Mouse (Mus musculus): ENCODE data around the gene Gab1. TPM values are rescaled to one million over a fixed set of nuclear protein-coding genes. Genes with fewer than 3 reads are reported as not detected.
A peak's percentile ranks its signal among the peaks of the same experiment; 100 is the strongest.

Gab1 gene
- polyA plus RNA-seq, 1 experiment from 2014 or later = 24.8 TPM

GRCm38 (mm10) chr8:80811591-80811991 lies 68.7 kb downstream of the Gab1 start:
- no peaks in the 10 kb centered on the region for H3K27me3 ChIP-seq (ENCODE audit: insufficient read depth, poor library complexity, severe bottlenecking)
- DNase-seq (ENCODE audit: low spot score) = no peak
- peak overlapping the region; percentile 16 for H3K4me3 ChIP-seq
- no peaks in the 10 kb centered on the region for H3K9me3 ChIP-seq
- peaks cover 58% of the 10 kb centered on the region for H3K4me1 ChIP-seq
- H3K27ac ChIP-seq = peak overlapping the region; percentile 86
- 32% methylated on average over 4 of the region's 4 CpGs for WGBS
- H3K36me3 ChIP-seq = peaks cover 3% of the 10 kb centered on the region; the same call in 1 of the 2 replicates

GRCm38 (mm10) chr8:80810916-80811315 lies 69.4 kb downstream of the Gab1 start:
- H3K27ac ChIP-seq = peak overlapping the region; percentile 86
- H3K36me3 ChIP-seq = peaks cover 3% of the 10 kb centered on the region; the same call in 1 of the 2 replicates
- 50% methylated on average over 4 of the region's 4 CpGs for WGBS
- H3K9me3 ChIP-seq = no peaks in the 10 kb centered on the region
- peaks cover 64% of the 10 kb centered on the region for H3K4me1 ChIP-seq
- no peaks in the 10 kb centered on the region for H3K27me3 ChIP-seq (ENCODE audit: insufficient read depth, poor library complexity, severe bottlenecking)
- no peak for DNase-seq (ENCODE audit: low spot score)
- H3K4me3 ChIP-seq = peak overlapping the region; percentile 16

- H3K27me3 ChIP-seq (ENCODE audit: insufficient read depth, poor library complexity, severe bottlenecking) = no peaks in the 10 kb centered on the region
- DNase-seq (ENCODE audit: low spot score) = no peak
- 90% methylated on average over 5 of the region's 5 CpGs for WGBS
- peaks cover 69% of the 10 kb centered on the region for H3K4me1 ChIP-seq
- H3K4me3 ChIP-seq = no peak overlapping the region
- H3K27ac ChIP-seq = peak overlapping the region; percentile 86; the same call in 1 of the 2 replicates
- no peaks in the 10 kb centered on the region for H3K9me3 ChIP-seq
- H3K36me3 ChIP-seq = peaks cover 3% of the 10 kb centered on the region; the same call in 1 of the 2 replicates
Observed at GRCm38 (mm10) chr8:80810442-80810841, 69.9 kb downstream of the Gab1 start.

- 56% methylated on average over 13 of the region's 13 CpGs for WGBS
- H3K27ac ChIP-seq = peak overlapping the region; percentile 72
- H3K4me3 ChIP-seq = no peak overlapping the region
- DNase-seq (ENCODE audit: low spot score) = no peak
- H3K36me3 ChIP-seq = peaks cover 3% of the 10 kb centered on the region; the same call in 1 of the 2 replicates
- peaks cover 74% of the 10 kb centered on the region for H3K4me1 ChIP-seq
- no peaks in the 10 kb centered on the region for H3K27me3 ChIP-seq (ENCODE audit: insufficient read depth, poor library complexity, severe bottlenecking)
- no peaks in the 10 kb centered on the region for H3K9me3 ChIP-seq
Observed at GRCm38 (mm10) chr8:80807807-80808505, 72.4 kb downstream of the Gab1 start.

- WGBS = 42% methylated on average over 4 of the region's 4 CpGs
- Histone ChIP-seq H3K27ac (peak overlapping the region; percentile 64), H3K4me3 (no peak overlapping the region), H3K9me3 (no peaks in the 10 kb centered on the region), H3K4me1 (peaks cover 50% of the 10 kb centered on the region), H3K27me3 (ENCODE audit: insufficient read depth, poor library complexity, severe bottlenecking) (no peaks in the 10 kb centered on the region), H3K36me3 (peaks cover 23% of the 10 kb centered on the region)
- no peak for DNase-seq (ENCODE audit: low spot score)
Observed at GRCm38 (mm10) chr8:80804066-80804619, 76.2 kb downstream of the Gab1 start.

- H3K36me3 ChIP-seq = peaks cover 30% of the 10 kb centered on the region
- no peak overlapping the region for H3K4me3 ChIP-seq
- DNase-seq (ENCODE audit: low spot score) = no peak
- no peaks in the 10 kb centered on the region for H3K27me3 ChIP-seq (ENCODE audit: insufficient read depth, poor library complexity, severe bottlenecking)
- no peak overlapping the region for H3K27ac ChIP-seq
- H3K4me1 ChIP-seq = peaks cover 10% of the 10 kb centered on the region; the same call in 1 of the 2 replicates
- 92% methylated on average over 3 of the region's 3 CpGs for WGBS
- no peaks in the 10 kb centered on the region for H3K9me3 ChIP-seq
Observed at GRCm38 (mm10) chr8:80798778-80799177, 81.5 kb downstream of the Gab1 start.

GRCm38 (mm10) chr8:80798198-80798777 lies 82.0 kb downstream of the Gab1 start:
- no peaks in the 10 kb centered on the region for H3K9me3 ChIP-seq
- peaks cover 30% of the 10 kb centered on the region for H3K36me3 ChIP-seq
- no peaks in the 10 kb centered on the region for H3K27me3 ChIP-seq (ENCODE audit: insufficient read depth, poor library complexity, severe bottlenecking)
- H3K4me3 ChIP-seq = no peak overlapping the region
- H3K27ac ChIP-seq = no peak overlapping the region
- DNase-seq (ENCODE audit: low spot score) = no peak
- 96% methylated on average over 7 of the region's 7 CpGs for WGBS
- H3K4me1 ChIP-seq = peaks cover 5% of the 10 kb centered on the region; the same call in 1 of the 2 replicates

- peaks cover 2% of the 10 kb centered on the region; the same call in 1 of the 2 replicates for H3K4me1 ChIP-seq
- H3K27me3 ChIP-seq (ENCODE audit: insufficient read depth, poor library complexity, severe bottlenecking) = no peaks in the 10 kb centered on the region
- H3K4me3 ChIP-seq = no peak overlapping the region
- DNase-seq (ENCODE audit: low spot score) = no peak
- no peak overlapping the region for H3K27ac ChIP-seq
- H3K9me3 ChIP-seq = no peaks in the 10 kb centered on the region
- 87% methylated on average over 4 of the region's 4 CpGs for WGBS
- H3K36me3 ChIP-seq = peaks cover 27% of the 10 kb centered on the region
Observed at GRCm38 (mm10) chr8:80796070-80796469, 84.2 kb downstream of the Gab1 start.

- Histone ChIP-seq H3K9me3 (no peaks in the 10 kb centered on the region), H3K36me3 (peaks cover 31% of the 10 kb centered on the region), H3K4me1 (peaks cover 2% of the 10 kb centered on the region; the same call in 1 of the 2 replicates), H3K4me3 (no peak overlapping the region), H3K27ac (no peak overlapping the region), H3K27me3 (ENCODE audit: insufficient read depth, poor library complexity, severe bottlenecking) (no peaks in the 10 kb centered on the region)
- 93% methylated on average over 19 of the region's 19 CpGs for WGBS
- DNase-seq (ENCODE audit: low spot score) = no peak
Observed at GRCm38 (mm10) chr8:80794585-80795509, 85.5 kb downstream of the Gab1 start.

- no peak overlapping the region for H3K4me3 ChIP-seq
- no peaks in the 10 kb centered on the region for H3K27me3 ChIP-seq (ENCODE audit: insufficient read depth, poor library complexity, severe bottlenecking)
- no peaks in the 10 kb centered on the region for H3K9me3 ChIP-seq
- WGBS = 75% methylated on average over 11 of the region's 11 CpGs
- peaks cover 30% of the 10 kb centered on the region for H3K36me3 ChIP-seq
- no peak overlapping the region for H3K27ac ChIP-seq
- peaks cover 2% of the 10 kb centered on the region; the same call in 1 of the 2 replicates for H3K4me1 ChIP-seq
- no peak for DNase-seq (ENCODE audit: low spot score)
Observed at GRCm38 (mm10) chr8:80793791-80794515, 86.4 kb downstream of the Gab1 start.

GRCm38 (mm10) chr8:80792214-80792613 lies 88.1 kb downstream of the Gab1 start:
- Histone ChIP-seq H3K27me3 (ENCODE audit: insufficient read depth, poor library complexity, severe bottlenecking) (no peaks in the 10 kb centered on the region), H3K4me3 (no peak overlapping the region), H3K27ac (no peak overlapping the region), H3K36me3 (peaks cover 42% of the 10 kb centered on the region), H3K9me3 (no peaks in the 10 kb centered on the region), H3K4me1 (0 out of 2 replicates have a peak, but pooled peaks cover 2% of the 10 kb centered on the region)
- WGBS = 87% methylated on average over 5 of the region's 5 CpGs
- no peak for DNase-seq (ENCODE audit: low spot score)

GRCm38 (mm10) chr8:80789324-80789723 lies 91.0 kb downstream of the Gab1 start:
- Histone ChIP-seq H3K4me1 (no peaks in the 10 kb centered on the region), H3K4me3 (no peak overlapping the region), H3K27ac (no peak overlapping the region), H3K27me3 (ENCODE audit: insufficient read depth, poor library complexity, severe bottlenecking) (no peaks in the 10 kb centered on the region), H3K9me3 (no peaks in the 10 kb centered on the region), H3K36me3 (peaks cover 65% of the 10 kb centered on the region)
- whole genome bisulfite sequencing = 90% methylated on average over 6 of the region's 6 CpGs
- no peak for DNase-seq (ENCODE audit: low spot score)
